Mouse (Mus musculus): ENCODE measurements around the gene Agbl5.

Gene Agbl5

GRCm38 (mm10) chr5:30887858-30888336 is 597 bp upstream of the Agbl5 start:
- DNase-seq (ENCODE audit: low spot score), result peak; percentile 70

- DNase-seq (ENCODE audit: low spot score), result no peak
Measured at GRCm38 (mm10) chr5:30889088-30889754, 727 bp downstream of the Agbl5 start.

GRCm38 (mm10) chr5:30890375-30890774 is 1.9 kb downstream of the Agbl5 start:
- no peak for DNase-seq (ENCODE audit: low spot score)

GRCm38 (mm10) chr5:30901860-30902259 is 13.4 kb downstream of the Agbl5 start:
- DNase-seq (ENCODE audit: low spot score), result no peak

- DNase-seq (ENCODE audit: low spot score), result peak; percentile 84
Measured at GRCm38 (mm10) chr5:30907413-30908059, 19.0 kb downstream of the Agbl5 start, which contains the start of gene Ost4. TSS of gene Ost4 (minus strand) at chr5:30907788.

GRCm38 (mm10) chr5:30908426-30909299 is 20.2 kb downstream of the Agbl5 start:
- DNase-seq (ENCODE audit: low spot score), result no peak

DNA sequence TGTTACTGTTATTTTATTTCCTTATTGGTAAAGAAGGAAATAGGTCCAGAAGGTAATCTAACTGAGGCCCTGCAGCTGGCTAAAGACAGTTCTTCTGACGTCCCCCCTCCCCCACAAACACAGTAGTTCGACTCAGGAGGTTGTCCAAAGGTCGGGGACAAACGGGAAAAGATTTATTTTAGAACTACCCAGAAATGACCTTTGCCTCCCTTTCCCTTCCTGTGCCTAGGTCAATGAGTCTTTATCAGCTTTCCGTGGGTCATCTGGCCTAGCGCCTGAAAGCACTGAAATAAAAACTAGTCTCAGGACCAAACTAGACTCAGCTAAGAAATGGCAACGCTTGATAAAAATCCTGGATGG is 20.8 kb downstream of the Agbl5 start:
- DNase-seq (ENCODE audit: low spot score), result no peak

DNA sequence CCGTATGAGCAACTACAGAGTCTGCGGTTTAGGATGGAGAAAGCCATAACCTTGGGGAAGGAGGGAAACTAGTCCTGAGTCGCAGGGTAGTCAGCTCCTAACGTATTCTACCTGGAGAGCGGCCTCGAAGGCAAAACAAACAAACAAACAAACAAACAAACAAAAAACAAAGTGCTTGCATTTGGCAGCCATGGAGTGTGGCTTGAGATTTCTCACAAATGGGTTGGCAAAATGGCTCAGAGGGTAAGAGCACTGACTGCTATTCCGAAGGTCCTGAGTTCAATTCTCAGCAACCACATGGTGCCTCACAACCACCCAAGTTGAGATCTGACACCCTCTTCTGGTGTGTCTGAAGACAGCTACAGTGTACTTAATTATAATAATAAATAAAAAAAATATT is 21.4 kb downstream of the Agbl5 start:
- no peak for DNase-seq (ENCODE audit: low spot score)

DNA sequence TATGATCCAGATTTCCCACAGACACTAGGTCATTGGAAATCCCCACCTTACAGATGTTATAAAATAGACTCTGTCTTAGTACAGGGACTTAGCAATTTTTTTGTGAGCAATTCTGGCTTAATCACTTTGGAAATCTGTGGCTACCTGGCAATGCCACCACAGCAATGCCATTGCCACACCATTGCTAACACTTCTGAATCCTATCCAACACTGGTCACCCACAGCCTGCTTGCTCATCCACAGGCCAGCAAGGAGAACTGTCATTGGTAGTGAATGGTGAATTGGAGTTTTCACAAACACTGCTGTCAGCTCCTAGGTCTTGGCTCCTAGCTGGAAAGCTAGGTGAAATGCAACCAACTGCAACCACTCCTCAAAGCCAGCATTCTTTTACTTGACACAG is 22.0 kb downstream of the Agbl5 start:
- DNase-seq (ENCODE audit: low spot score), result no peak

- DNase-seq (ENCODE audit: low spot score), result no peak
Measured at GRCm38 (mm10) chr5:30912156-30912555, 23.7 kb downstream of the Agbl5 start.

- DNase-seq (ENCODE audit: low spot score), result no peak
Measured at GRCm38 (mm10) chr5:30913060-30913841, 24.8 kb downstream of the Agbl5 start, which contains the start of gene Emilin1. TSS of gene Emilin1 (plus strand) at chr5:30913402.

- no peak for DNase-seq (ENCODE audit: low spot score)
Measured at GRCm38 (mm10) chr5:30914101-30914635, 25.7 kb downstream of the Agbl5 start.

DNA sequence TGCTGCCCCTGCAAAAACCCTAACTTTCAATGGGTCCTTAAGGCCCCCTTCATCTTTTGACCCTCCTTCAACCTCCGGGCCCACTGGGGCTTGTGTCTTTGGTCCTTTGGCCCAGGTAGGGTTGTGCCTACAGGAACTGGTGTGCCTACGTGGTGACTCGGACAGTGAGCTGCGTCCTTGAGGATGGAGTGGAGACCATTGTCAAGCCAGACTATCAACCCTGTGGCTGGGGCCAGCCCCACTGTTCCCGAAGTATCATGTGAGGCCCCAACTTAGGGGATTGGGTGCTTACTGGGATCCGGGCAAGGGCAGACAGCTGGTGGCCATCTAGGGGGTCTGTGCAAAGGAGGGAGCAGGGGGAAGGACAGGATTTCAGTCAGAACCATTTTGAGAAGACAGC is 26.4 kb downstream of the Agbl5 start:
- no peak for DNase-seq (ENCODE audit: low spot score)

DNA sequence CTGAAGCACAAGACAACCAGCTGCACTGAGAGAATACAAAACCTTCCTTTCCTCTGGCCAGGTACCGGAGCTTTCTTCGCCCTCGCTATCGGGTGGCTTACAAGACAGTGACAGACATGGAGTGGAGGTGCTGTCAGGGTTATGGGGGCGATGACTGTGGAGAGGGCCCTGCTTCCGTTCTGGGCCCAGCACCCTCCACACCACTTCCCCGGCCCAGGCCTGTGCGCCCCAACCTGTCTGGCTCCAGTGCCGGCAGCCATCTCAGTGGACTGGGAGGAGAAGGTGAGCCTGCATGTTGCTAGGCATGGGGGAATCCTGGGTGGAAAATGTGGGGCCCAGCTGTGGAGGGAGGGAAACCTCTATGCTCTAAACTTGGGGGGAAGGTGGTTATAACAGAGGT is 27.0 kb downstream of the Agbl5 start:
- DNase-seq (ENCODE audit: low spot score), result no peak

GRCm38 (mm10) chr5:30915974-30916433 is 27.5 kb downstream of the Agbl5 start:
- DNase-seq (ENCODE audit: low spot score), result no peak

GRCm38 (mm10) chr5:30916841-30917240 is 28.3 kb downstream of the Agbl5 start:
- DNase-seq (ENCODE audit: low spot score), result no peak

- no peak for DNase-seq (ENCODE audit: low spot score)
Measured at GRCm38 (mm10) chr5:30917348-30917747, 28.9 kb downstream of the Agbl5 start.

- no peak for DNase-seq (ENCODE audit: low spot score)
Measured at GRCm38 (mm10) chr5:30917891-30918670, 29.6 kb downstream of the Agbl5 start.

DNA sequence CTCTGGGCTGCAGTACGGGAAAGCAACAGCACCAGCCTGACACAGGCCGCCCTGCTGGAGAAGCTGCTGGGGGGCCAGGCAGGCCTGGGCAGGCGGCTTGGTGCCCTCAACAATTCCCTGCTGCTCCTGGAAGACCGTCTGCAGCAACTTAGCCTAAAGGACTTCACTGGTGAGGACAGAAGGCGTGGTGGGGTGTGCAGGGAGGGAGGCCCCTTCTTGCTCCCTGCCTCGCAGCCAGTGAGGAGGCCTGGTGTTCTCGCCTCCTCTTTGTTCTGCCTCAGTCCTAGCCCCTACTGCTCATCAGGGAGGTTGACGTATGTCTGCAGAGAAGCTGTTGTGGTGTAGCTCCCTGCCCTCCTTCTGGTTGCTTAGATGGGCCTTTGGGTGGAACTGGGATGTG is 30.2 kb downstream of the Agbl5 start:
- no peak for DNase-seq (ENCODE audit: low spot score)

DNA sequence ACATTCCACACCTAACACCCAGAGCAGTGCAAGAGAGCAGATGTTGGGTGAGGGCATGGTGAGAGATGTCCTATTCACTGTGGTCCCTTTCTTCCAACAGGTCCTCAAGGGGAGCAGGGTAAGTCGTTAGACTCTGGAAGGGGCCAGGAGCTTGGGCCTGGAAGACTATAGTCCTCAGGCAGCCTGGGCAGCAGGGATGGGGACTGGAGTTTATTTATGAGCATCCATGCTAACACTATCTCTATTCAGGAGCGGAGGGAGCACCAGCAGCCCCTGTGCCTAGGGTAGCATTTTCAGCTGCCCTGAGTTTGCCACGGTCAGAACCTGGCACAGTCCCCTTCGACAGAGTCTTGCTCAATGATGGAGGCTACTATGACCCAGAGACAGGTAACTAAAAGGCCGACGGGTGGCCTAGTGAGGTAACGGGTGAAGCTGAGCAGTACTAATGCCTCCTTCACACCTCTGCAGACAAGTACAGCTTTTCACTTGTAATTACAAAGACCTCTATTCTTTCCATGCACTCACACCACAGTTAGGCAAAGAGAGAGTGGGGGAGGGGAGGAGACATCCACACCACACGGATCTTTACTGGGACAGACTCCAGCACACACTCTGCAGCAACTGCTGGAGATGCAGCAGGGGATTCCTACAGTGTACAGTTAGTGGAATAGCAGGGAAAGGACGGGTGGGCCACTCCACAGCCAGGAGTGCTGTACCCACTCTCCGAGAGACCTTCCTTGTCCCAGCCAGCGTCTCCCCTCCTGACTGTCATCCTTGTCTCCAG is 31.5 kb downstream of the Agbl5 start:
- DNase-seq (ENCODE audit: low spot score), result no peak
